Mouse (Mus musculus) stomach, embryonic 15.5 days (tissue): ENCODE measurements around the gene Klhl33. TPM values are rescaled to one million over a fixed set of nuclear protein-coding genes. Genes with fewer than 3 reads are reported as not detected.
A peak's percentile ranks its signal among the peaks of the same experiment; 100 is the strongest.
"Not testable (repeated sequence)": the region's sequence is repeated elsewhere in the genome, so short reads cannot be mapped to it uniquely, and the experiment has no call there.

Source experiments
- ATAC-seq: fragments of 200-750 bp; cut with Nextera tagmentation; 2 replicates; pipeline ENCODE4 v1.8.0; 2017; ENCODE audit warnings: low read depth, moderate number of reproducible peaks, moderate TSS enrichment; ENCODE audit not compliant: insufficient read depth, low FRiP score
- H3K27ac ChIP-seq: fragments of 300-500 bp; sonication (generic); 2 replicates; pipeline ENCODE4 v1.5.1; 2015; ENCODE audit warnings: mild to moderate bottlenecking, inconsistent platforms
- H3K27me3 ChIP-seq: fragments of 300-500 bp; sonication (generic); replicated peaks from 2 replicates; pipeline ENCODE4 v1.6.1; 2015; ENCODE audit warnings: inconsistent platforms
- H3K36me3 ChIP-seq: fragments of 300-500 bp; sonication (generic); 2 replicates; pipeline ENCODE4 v1.6.1; 2015; ENCODE audit warnings: inconsistent platforms
- H3K4me1 ChIP-seq: fragments of 300-500 bp; sonication (generic); 2 replicates; pipeline ENCODE4 v1.6.1; 2015; ENCODE audit warnings: inconsistent platforms
- H3K4me2 ChIP-seq: fragments of 300-500 bp; sonication (generic); 2 replicates; pipeline ENCODE4 v1.6.1; 2015; ENCODE audit warnings: mild to moderate bottlenecking, inconsistent platforms
- H3K4me3 ChIP-seq: fragments of 300-500 bp; sonication (generic); replicated peaks from 2 replicates; pipeline ENCODE4 v1.5.1; 2015; ENCODE audit warnings: inconsistent platforms
- H3K9ac ChIP-seq: fragments of 300-500 bp; sonication (generic); 2 replicates; pipeline ENCODE4 v1.6.1; 2015; ENCODE audit warnings: inconsistent platforms
- H3K9me3 ChIP-seq: fragments of 300-500 bp; sonication (generic); 2 replicates; pipeline ENCODE4 v1.6.1; 2016; ENCODE audit warnings: inconsistent platforms
- WGBS: fragments of 180-500 bp; shearing (Covaris S2); methylation state at CpG from one replicate; pipeline ENCODE4 v1.1.7; 2015; 5-methylcytosine and 5-hydroxymethylcytosine counted together
- polyA plus RNA-seq: library from polyadenylated mRNA; unstranded; fragments of >200 nt; fragmentation: Nextera tagmentation; extraction: Ambion mirVana; gene quantifications from 2 replicates; pipeline ENCODE4 v1.2.1, GENCODE M21; 2015

The Klhl33 gene
- polyA plus RNA-seq, 1 experiment from 2014 or later, result 0.28 TPM

DNA sequence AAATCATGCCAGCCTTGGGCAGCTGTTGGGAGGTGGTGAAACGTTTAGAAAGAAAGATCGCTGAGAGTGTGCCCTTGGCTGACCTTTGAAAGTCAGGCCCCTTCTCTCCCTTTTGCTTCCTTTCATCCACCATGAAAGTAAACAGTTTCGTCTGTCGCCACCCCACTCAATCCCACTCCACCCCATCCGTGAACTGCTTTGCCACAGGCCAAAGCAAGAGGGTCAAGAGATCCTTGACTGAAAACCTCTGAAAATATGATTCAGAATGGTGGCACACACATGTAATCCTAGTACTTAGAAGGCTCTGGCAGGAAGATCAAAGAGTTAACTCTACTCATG lies 26.5 kb downstream of the Klhl33 start:
- H3K9me3 ChIP-seq, result no peaks in the 10 kb centered on the region
- WGBS, result 25% methylated on average over 5 of the region's 5 CpGs
- 0 out of 2 replicates have a peak, but pooled peaks cover 4% of the 10 kb centered on the region for H3K4me1 ChIP-seq
- no peak for ATAC-seq
- no peaks in the 10 kb centered on the region; the same call in 1 of the 2 replicates for H3K36me3 ChIP-seq
- H3K27me3 ChIP-seq, result no peaks in the 10 kb centered on the region
- peak overlapping the region; percentile 59 for H3K4me2 ChIP-seq
- H3K9ac ChIP-seq, result no peak overlapping the region
- H3K4me3 ChIP-seq, result peak overlapping the region; percentile 57
- H3K27ac ChIP-seq, result peak overlapping the region; percentile 77

DNA sequence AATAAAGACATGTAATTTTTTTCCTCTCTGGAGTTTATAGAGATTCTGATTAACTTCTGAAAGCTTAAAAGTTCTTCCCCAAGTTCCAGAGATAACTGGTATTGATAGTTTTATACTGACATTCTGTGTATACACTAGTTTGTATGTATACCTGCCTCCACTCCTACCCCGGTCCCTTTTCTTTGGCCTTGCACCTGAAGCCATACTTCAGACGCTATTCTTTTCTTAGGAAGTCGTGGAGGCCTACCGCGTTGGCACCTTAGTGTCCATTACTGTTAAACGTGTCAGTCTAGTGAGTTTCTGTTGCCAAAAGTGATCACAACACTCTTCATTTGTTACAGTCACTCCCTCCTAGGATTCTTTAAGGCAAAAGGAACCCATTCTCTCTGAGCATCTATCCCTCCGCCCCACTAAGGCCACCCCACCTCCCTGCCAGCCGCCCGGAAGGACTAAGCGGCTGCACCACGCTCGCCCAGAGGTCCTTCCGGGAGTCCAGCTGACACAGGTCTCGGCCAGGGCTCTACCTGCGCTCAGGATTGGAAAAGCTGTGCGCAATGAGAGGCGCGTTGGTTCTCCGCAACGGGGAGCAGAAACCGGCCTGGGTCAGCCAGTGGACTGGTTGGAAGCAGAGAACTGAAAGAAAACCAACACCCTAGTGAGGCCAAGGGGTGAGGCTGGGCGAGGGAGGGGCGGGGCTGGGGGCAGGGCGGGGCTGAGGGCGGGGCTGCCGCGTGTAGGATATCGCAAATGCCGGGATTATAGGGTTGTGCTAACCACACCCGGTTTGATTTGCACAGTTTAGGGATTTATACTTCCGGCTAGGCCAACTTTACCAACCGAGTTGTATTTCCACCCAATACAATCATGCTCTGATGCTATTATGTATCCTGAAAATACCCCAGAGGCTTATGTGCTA lies 27.2 kb downstream of the Klhl33 start, which contains the start of gene Tep1:
Tep1 (minus strand) TSS at position 672 of the 916 bp plus-strand sequence.
- no peaks in the 10 kb centered on the region for H3K27me3 ChIP-seq
- H3K36me3 ChIP-seq, result peaks cover 3% of the 10 kb centered on the region; the same call in 1 of the 2 replicates
- peak; percentile 92 for ATAC-seq
- H3K4me2 ChIP-seq, result peak within 1 kb of the TSS; percentile 59
- H3K4me3 ChIP-seq, result peak within 1 kb of the TSS; percentile 57
- 5% methylated on average over 32 of the region's 32 CpGs for WGBS
- no peaks in the 10 kb centered on the region for H3K9me3 ChIP-seq
- 0 out of 2 replicates have a peak, but pooled peaks cover 4% of the 10 kb centered on the region for H3K4me1 ChIP-seq
- H3K9ac ChIP-seq, result peak within 1 kb of the TSS; percentile 35; the same call in 1 of the 2 replicates
- H3K27ac ChIP-seq, result peak within 1 kb of the TSS; percentile 77

DNA sequence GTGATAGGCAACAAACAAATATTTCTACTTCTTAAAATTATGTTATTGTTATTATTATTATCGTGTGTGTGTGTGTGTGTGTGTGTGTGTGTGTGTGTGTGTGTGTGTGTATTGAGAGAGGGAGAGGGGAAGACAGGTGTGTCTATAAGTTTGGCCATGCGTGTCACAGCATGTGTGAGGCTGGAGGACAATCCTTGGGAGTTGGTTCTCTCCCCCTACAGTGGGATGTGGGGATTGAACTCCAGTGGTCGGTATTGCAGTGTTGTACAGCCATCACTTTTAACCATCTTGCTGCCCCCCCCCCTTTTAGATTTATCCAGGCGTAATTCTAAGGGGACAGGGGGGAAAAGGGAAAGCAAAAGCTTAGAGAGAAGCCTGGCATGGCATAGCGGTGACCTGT lies 28.7 kb downstream of the Klhl33 start:
- H3K27ac ChIP-seq, result no peak overlapping the region
- peaks cover 3% of the 10 kb centered on the region; the same call in 1 of the 2 replicates for H3K36me3 ChIP-seq
- ATAC-seq, result no peak
- H3K9me3 ChIP-seq, result no peaks in the 10 kb centered on the region
- no peaks in the 10 kb centered on the region for H3K27me3 ChIP-seq
- H3K4me2 ChIP-seq, result no peak overlapping the region
- no peak overlapping the region for H3K4me3 ChIP-seq
- H3K9ac ChIP-seq, result no peak overlapping the region
- 0 out of 2 replicates have a peak, but pooled peaks cover 4% of the 10 kb centered on the region for H3K4me1 ChIP-seq
- WGBS, result 86% methylated on average over 5 of the region's 5 CpGs

DNA sequence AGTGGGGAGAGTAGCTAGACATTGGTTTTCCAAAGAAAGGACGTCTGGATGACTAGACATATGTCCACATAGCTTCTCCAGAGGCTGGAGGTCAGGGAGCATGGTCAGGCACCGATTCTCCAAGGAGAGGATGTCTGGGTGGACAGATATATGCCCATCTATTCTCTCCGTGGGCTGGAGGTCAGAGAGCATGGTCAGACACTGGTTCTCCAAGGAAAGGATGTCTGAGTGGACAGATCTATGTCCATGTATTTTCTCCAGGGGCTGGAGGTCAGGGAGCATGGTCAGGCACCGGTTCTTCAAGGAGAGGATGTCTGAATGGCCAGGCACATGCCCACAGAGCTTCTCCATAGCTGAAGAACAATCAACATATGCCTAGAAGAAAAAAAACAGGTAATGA lies 29.1 kb downstream of the Klhl33 start:
- H3K9me3 ChIP-seq, result no peaks in the 10 kb centered on the region
- H3K4me1 ChIP-seq, result 0 out of 2 replicates have a peak, but pooled peaks cover 4% of the 10 kb centered on the region
- 75% methylated on average over 4 of the region's 4 CpGs for WGBS
- H3K36me3 ChIP-seq, result peaks cover 3% of the 10 kb centered on the region; the same call in 1 of the 2 replicates
- no peak overlapping the region for H3K27ac ChIP-seq
- H3K4me3 ChIP-seq, result no peak overlapping the region
- H3K9ac ChIP-seq, result no peak overlapping the region
- H3K27me3 ChIP-seq, result no peaks in the 10 kb centered on the region
- no peak for ATAC-seq
- H3K4me2 ChIP-seq, result no peak overlapping the region

DNA sequence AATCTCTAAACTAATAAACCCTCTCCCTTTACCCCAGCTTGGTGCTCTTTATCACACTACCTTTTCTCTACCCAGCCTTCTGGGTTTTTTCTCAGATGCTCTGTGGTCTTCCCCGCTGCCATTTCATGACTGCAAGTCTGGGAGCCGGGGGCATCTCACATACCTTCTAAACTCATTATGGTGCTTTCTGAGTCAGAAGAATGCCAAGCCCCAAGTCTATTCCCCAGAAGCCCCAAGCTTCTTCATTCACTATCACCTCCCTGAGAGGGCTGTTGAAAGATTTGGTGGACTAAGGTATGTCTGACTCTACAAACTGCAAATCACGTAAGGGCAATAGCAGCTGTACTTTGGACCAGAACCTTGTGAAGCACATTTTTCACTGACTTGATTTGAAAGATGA lies 30.3 kb downstream of the Klhl33 start:
- Histone ChIP-seq H3K4me2 (no peak overlapping the region), H3K27me3 (no peaks in the 10 kb centered on the region), H3K4me3 (no peak overlapping the region), H3K9me3 (no peaks in the 10 kb centered on the region), H3K36me3 (peaks cover 3% of the 10 kb centered on the region; the same call in 1 of the 2 replicates), H3K27ac (no peak overlapping the region), H3K4me1 (0 out of 2 replicates have a peak, but pooled peaks cover 4% of the 10 kb centered on the region), H3K9ac (no peak overlapping the region)
- 91% methylated on average over 3 of the region's 3 CpGs for WGBS
- ATAC-seq, result no peak

DNA sequence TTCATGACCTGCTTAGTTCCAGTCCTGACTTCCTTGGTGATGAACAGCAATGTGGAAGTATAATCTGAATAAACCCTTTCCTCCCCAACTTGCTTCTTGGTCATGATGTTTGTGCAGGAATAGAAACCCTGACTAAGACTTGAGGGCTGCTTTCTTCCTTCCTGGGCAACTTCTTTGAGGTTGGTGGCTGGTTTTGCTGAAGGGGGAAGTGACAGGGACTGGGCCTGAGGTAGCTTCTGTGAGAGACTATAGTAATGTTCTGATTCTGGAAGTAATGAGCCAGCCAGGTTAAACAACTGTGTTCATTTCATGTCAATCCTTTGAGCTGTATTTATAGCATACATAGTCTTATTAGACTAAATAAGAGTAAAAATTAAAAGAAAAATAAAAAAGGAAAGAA lies 32.3 kb downstream of the Klhl33 start:
- H3K36me3 ChIP-seq, H3K9ac ChIP-seq, H3K4me1 ChIP-seq, H3K27ac ChIP-seq, H3K4me3 ChIP-seq, H3K9me3 ChIP-seq, H3K4me2 ChIP-seq, ATAC-seq, H3K27me3 ChIP-seq: not testable (repeated sequence)

DNA sequence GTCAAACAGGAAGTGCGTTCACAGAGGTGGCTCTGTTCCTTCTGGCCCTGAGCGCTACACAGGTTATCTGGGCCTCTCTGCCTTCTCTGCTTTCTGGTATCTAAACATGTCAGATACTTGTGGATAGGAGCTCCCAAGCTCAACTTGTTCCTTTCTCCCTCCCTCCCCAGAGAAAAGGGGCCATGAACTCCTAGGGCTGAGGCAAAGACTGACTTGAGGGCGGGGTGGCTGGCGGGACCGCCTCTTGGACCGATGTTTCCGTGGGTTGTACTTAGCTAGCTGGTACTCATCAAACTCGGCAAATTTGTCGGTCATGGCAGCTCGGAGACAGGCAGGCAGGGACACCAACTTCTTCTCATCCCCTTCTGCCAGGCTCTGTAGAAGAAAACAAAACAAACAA lies 34.7 kb downstream of the Klhl33 start:
- Histone ChIP-seq H3K9ac (no peak overlapping the region), H3K36me3 (peaks cover 7% of the 10 kb centered on the region), H3K27me3 (no peaks in the 10 kb centered on the region), H3K4me3 (no peak overlapping the region), H3K4me2 (no peak overlapping the region), H3K27ac (no peak overlapping the region), H3K4me1 (no peaks in the 10 kb centered on the region), H3K9me3 (no peaks in the 10 kb centered on the region)
- ATAC-seq, result no peak
- 88% methylated on average over 10 of the region's 10 CpGs for WGBS

DNA sequence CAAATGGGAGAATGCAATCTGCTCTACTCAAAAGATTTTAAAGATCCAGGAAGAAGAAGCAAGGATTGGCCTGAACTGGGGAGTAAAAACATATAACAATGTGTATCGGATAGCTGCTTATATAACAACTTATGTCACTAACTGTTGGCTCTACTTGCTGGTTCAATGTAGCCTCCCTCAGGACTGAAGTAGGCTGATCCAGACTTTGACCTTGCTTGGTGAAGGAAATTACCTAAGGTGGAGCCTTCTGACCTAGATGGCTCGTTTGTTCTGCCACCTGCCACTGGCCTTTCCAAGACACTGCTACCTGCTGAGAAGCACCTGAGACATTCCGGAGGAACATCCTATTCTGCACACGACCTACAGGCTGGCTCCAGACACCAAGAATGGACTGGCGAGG lies 41.5 kb downstream of the Klhl33 start:
- WGBS, result 78% methylated on average over 5 of the region's 5 CpGs
- Histone ChIP-seq H3K36me3 (peaks cover 3% of the 10 kb centered on the region; the same call in 1 of the 2 replicates), H3K9ac (no peak overlapping the region), H3K4me2 (no peak overlapping the region), H3K27ac (no peak overlapping the region), H3K9me3 (no peaks in the 10 kb centered on the region), H3K27me3 (no peaks in the 10 kb centered on the region), H3K4me3 (no peak overlapping the region), H3K4me1 (no peaks in the 10 kb centered on the region)
- no peak for ATAC-seq

Other genes with a start within 250 kb of the Klhl33 start
- not detected in 2 replicates for gene Olfr747, start 204.3 kb downstream of the Klhl33 start, polyA plus RNA-seq
- gene Olfr748, start 190.1 kb downstream of the Klhl33 start, polyA plus RNA-seq, result not detected in 2 replicates
- not detected in 2 replicates for gene Olfr749, start 152.4 kb downstream of the Klhl33 start, polyA plus RNA-seq
- 59.9 and 65.2 TPM in 2 replicates for gene Ttc5, start 112.0 kb downstream of the Klhl33 start, polyA plus RNA-seq
- gene Ccnb1ip1, start 89.8 kb downstream of the Klhl33 start, polyA plus RNA-seq, result not detected in 2 replicates
- gene Parp2, start 89.7 kb downstream of the Klhl33 start, polyA plus RNA-seq, result 62.6 and 63.3 TPM in 2 replicates
- 6.4 and 7.3 TPM in 2 replicates for gene Tep1, start 26.9 kb downstream of the Klhl33 start, polyA plus RNA-seq
- gene Osgep, start 27.4 kb upstream of the Klhl33 start, polyA plus RNA-seq, result 132 and 145 TPM in 2 replicates
- 179 and 204 TPM in 2 replicates for gene Apex1, start 27.5 kb upstream of the Klhl33 start, polyA plus RNA-seq
- gene Pip4p1, start 33.3 kb upstream of the Klhl33 start, polyA plus RNA-seq, result 50.9 and 51.8 TPM in 2 replicates
- 73.9 and 75.7 TPM in 2 replicates for gene Pnp, start 33.6 kb upstream of the Klhl33 start, polyA plus RNA-seq
- gene Gm49342, start 47.0 kb upstream of the Klhl33 start, polyA plus RNA-seq, result not detected in 2 replicates
- 1.4 and 1.7 TPM in 2 replicates for gene Pnp2, start 58.5 kb upstream of the Klhl33 start, polyA plus RNA-seq
- 0.28 TPM in 1 of 2 replicates, not detected in the other for gene Rnase10, start 110.2 kb upstream of the Klhl33 start, polyA plus RNA-seq
- not detected in 2 replicates for gene Rnase9, start 144.4 kb upstream of the Klhl33 start, polyA plus RNA-seq
- not detected in 2 replicates for gene Rnase11, start 152.7 kb upstream of the Klhl33 start, polyA plus RNA-seq
- 0.44 and 0.83 TPM in 2 replicates for gene Rnase12, start 160.2 kb upstream of the Klhl33 start, polyA plus RNA-seq
- gene Olfr750, start 176.9 kb upstream of the Klhl33 start, polyA plus RNA-seq, result not detected in 2 replicates
- 152 and 176 TPM in 2 replicates for gene Rnase4, start 193.6 kb upstream of the Klhl33 start, polyA plus RNA-seq
- gene Ang, start 193.6 kb upstream of the Klhl33 start, polyA plus RNA-seq, result 44.8 and 50.6 TPM in 2 replicates
- not detected in 2 replicates for gene Eddm3b, start 216.9 kb upstream of the Klhl33 start, polyA plus RNA-seq
- gene Rnase6, start 226.4 kb upstream of the Klhl33 start, polyA plus RNA-seq, result 2.8 and 3.1 TPM in 2 replicates
- gene Rnase1, start 249.3 kb upstream of the Klhl33 start, polyA plus RNA-seq, result 57.6 and 62.8 TPM in 2 replicates